Comparison of ENCODE assay signal across 10 mouse cellular contexts in genomic region chr2:86020406-86020805, GRCm38 (mm10). TPM values are rescaled to one million over a fixed set of nuclear protein-coding genes. Genes with fewer than 3 reads are reported as not detected.
DNase-seq lines count a peak whose midpoint lies in the region; ATAC-seq lines count a peak whose summit lies in the region.
"Not testable (repeated sequence)": the region's sequence is repeated elsewhere in the genome, so short reads cannot be mapped to it uniquely, and the experiment has no call there.
"Had no signal": no experiment of that assay in that cellular context is flagged by ENCODE, and none has a peak within 500 bp of the region (broad histone marks: within the 10 kb centered on the region; RNA-seq: fewer than 3 reads in every experiment).

Olfr1033 (plus strand) TSS chr2:86020633.

- not testable (repeated sequence) for H3K4me3 ChIP-seq in ES-E14 (ENCODE audit: insufficient read depth in 1 of 2, low read depth in 1 of 2, low read length in 2 of 2, poor library complexity in 1 of 2, severe bottlenecking in 1 of 2)
- peak within 1 kb of the TSS; percentile 40 for H3K4me3 ChIP-seq in kidney, embryonic 15.5 days (replicated peaks)
- peak within 1 kb of the TSS; percentile 32 for H3K4me3 ChIP-seq in liver, embryonic 12.5 days
- H3K4me3 ChIP-seq in midbrain, embryonic 12.5 days: peak within 1 kb of the TSS; percentile 33

- not testable (repeated sequence) for H3K9me3 ChIP-seq in ES-E14 (ENCODE audit: control insufficient read depth, insufficient read depth, low read depth, low read length); kidney, embryonic 15.5 days (replicated peaks); liver, embryonic 12.5 days (replicated peaks); midbrain, embryonic 12.5 days

- H3K36me3 ChIP-seq in ES-E14 (ENCODE audit: control insufficient read depth, insufficient read depth, low read length, poor library complexity, severe bottlenecking); kidney, embryonic 15.5 days; liver, embryonic 12.5 days; midbrain, embryonic 12.5 days: not testable (repeated sequence)

- peak within 1 kb of the TSS; percentile 52 for H3K4me2 ChIP-seq in kidney, embryonic 15.5 days
- H3K4me2 ChIP-seq in liver, embryonic 12.5 days: peak within 1 kb of the TSS; percentile 50
- H3K4me2 ChIP-seq in midbrain, embryonic 12.5 days (replicated peaks): peak within 1 kb of the TSS; percentile 47

- not testable (repeated sequence) for H3K27me3 ChIP-seq in kidney, embryonic 15.5 days; liver, embryonic 12.5 days (replicated peaks); midbrain, embryonic 12.5 days

- H3K9ac ChIP-seq in ES-E14 (ENCODE audit: insufficient read depth, low read depth, low read length, poor library complexity, severe bottlenecking); liver, embryonic 12.5 days; midbrain, embryonic 12.5 days (replicated peaks): not testable (repeated sequence)
- H3K9ac ChIP-seq in kidney, embryonic 15.5 days: 0 out of 2 replicates have a peak within 1 kb of the TSS, but pooled peaks have one; percentile 21

- in situ Hi-C loops in ES-E14 (cut with MboI; ENCODE audit: low sequenced_read_pairs in 2 of 2, unreplicated experiment in 2 of 2): not testable (repeated sequence)

- H3K27ac ChIP-seq in ES-E14 (ENCODE audit: insufficient read depth, low read depth, low read length, poor library complexity, severe bottlenecking); liver, embryonic 12.5 days; midbrain, embryonic 12.5 days (replicated peaks): not testable (repeated sequence)
- peak within 1 kb of the TSS; percentile 79 for H3K27ac ChIP-seq in kidney, embryonic 15.5 days

- 5% methylated on average over 11 of the region's 11 CpGs for WGBS in kidney, embryonic 15.5 days
- under 1% methylated on average over 11 of the region's 11 CpGs for WGBS in liver, embryonic 12.5 days (ENCODE audit: insufficient replicate concordance)
- whole genome bisulfite sequencing in midbrain, embryonic 12.5 days: 9% methylated on average over 11 of the region's 11 CpGs

- DNase-seq in ES-E14 (ENCODE audit: low read depth, low spot score): peak; percentile 1
- DNase-seq in embryo, embryonic 11 days: peak; percentile 41
- peak; percentile 22 for DNase-seq in heart, postnatal 4 days
- DNase-seq in skeletal muscle tissue, adult 2 months (ENCODE audit: low read depth, low spot score): peak; percentile 5

- H3K4me1 ChIP-seq in ES-E14 (ENCODE audit: control insufficient read depth in 2 of 2, insufficient read depth in 2 of 2, low read length in 2 of 2, poor library complexity in 1 of 2); kidney, embryonic 15.5 days; liver, embryonic 12.5 days; midbrain, embryonic 12.5 days: not testable (repeated sequence)

- peak; percentile 52; the same call in 1 of the 2 replicates for ATAC-seq in granulocyte monocyte progenitor cell, adult 5-6 weeks (replicated peaks; ENCODE audit: poor library complexity, severe bottlenecking)
- ATAC-seq in kidney, embryonic 15.5 days (replicated peaks; ENCODE audit: low FRiP score); liver, embryonic 12.5 days; midbrain, embryonic 12.5 days (ENCODE audit: low FRiP score, low read depth): not testable (repeated sequence)

RNA-seq across cellular contexts. Expression of gene Olfr1033, which starts in this region (rescaled TPM):
- total RNA-seq in ES-E14 (2012; rRNA removed): not detected in 2 replicates
- total RNA-seq in granulocyte monocyte progenitor cell, adult 5-6 weeks (2014; fragmentation: Nextera tagmentation): 0.71 TPM in 1 of 2 replicates, not detected in the other
- total RNA-seq in granulocyte monocyte progenitor cell, adult 5-6 weeks (2017): not detected in 2 replicates
- total RNA-seq in heart, postnatal 4 days (2021): 1 to 10 TPM in 1 of 2 experiments, under 1 TPM in 1; 0.43 to 1.1 TPM
- polyA plus RNA-seq in kidney, embryonic 15.5 days (2015; fragmentation: Nextera tagmentation; extraction: Ambion mirVana): 4.0 and 4.9 TPM in 2 replicates
- 0.07 and 0.51 TPM in 2 replicates for polyA plus RNA-seq in liver, embryonic 12.5 days (2016; fragmentation: Nextera tagmentation; extraction: Ambion mirVana)
- not detected in 2 replicates for polyA plus RNA-seq in midbrain, embryonic 12.5 days (2016; fragmentation: Nextera tagmentation; extraction: Ambion mirVana)
- total RNA-seq: left cerebral cortex, postnatal 10 days; neutrophil, adult 5-6 weeks had no signal

Comparison
In these comparisons a context has a peak if more than half of its experiments do, and no peak if none do; other contexts are left out.
1. Peak in DNase-seq in ES-E14; RNA of the gene not detected or under 1 TPM.
2. Peak in ATAC-seq in granulocyte monocyte progenitor cell, adult 5-6 weeks; RNA of the gene not detected or under 1 TPM.